10 mouse cellular contexts compared by ENCODE assay signal in genomic region chr9:36973486-36974227, GRCm38 (mm10).
DNase-seq lines count a peak whose midpoint lies in the region; TF ChIP-seq lines count a peak whose summit lies in the region.
"Had no signal": no experiment of that assay in that cellular context is flagged by ENCODE, and none has a peak within 500 bp of the region (broad histone marks: within the 10 kb centered on the region; RNA-seq: fewer than 3 reads in every experiment).

No protein-coding gene starts in this region.

- peak; percentile 36 for DNase-seq in embryo, embryonic 10 days (ENCODE audit: low spot score)
- no peak for DNase-seq in embryo, embryonic 9.5 days (ENCODE audit: extremely low spot score)
- peak; percentile 41 to 60 for DNase-seq in left cerebral cortex, adult 2 months (ENCODE audit: extremely low spot score in 1 of 2, low spot score in 2 of 2)
- no peak for DNase-seq in left cerebral cortex, postnatal 4 days
- DNase-seq in cerebellum, adult 8-10 months: peak; percentile 65
- peak; percentile 54 to 73 for DNase-seq in layer of hippocampus, adult 2 months (ENCODE audit: low spot score in 2 of 2)
- no peak for DNase-seq in spleen, postnatal 10 days (ENCODE audit: low spot score in 2 of 2)
- DNase-seq in urinary bladder, postnatal 10 days (ENCODE audit: low spot score): no peak

- intact Hi-C loops in left cerebral cortex, adult 2 months (cut with DNase I): no loop called here
- intact Hi-C loops in left cerebral cortex, postnatal 4 days (cut with DNase I): loop anchor here (5.0 kb wide), 1 partner anchor 174 kb away; the partner anchor contains the start of gene Pknox2

- TF ChIP-seq CTCF in left cerebral cortex, adult 2 months (IDR thresholded peaks at IDR 0.05): peak; percentile 60
- TF ChIP-seq CTCF in layer of hippocampus, adult 2 months (conservative IDR thresholded peaks at IDR 0.05): peak; percentile 83

- peak overlapping the region; percentile 83 for H3K27ac ChIP-seq in left cerebral cortex, adult 2 months
- H3K27ac ChIP-seq in layer of hippocampus, adult 2 months: peak overlapping the region; percentile 77
- H3K27ac ChIP-seq: embryonic facial prominence, embryonic 13.5 days had no signal

- H3K4me3 ChIP-seq in left cerebral cortex, adult 2 months: no peak overlapping the region
- H3K4me3 ChIP-seq in layer of hippocampus, adult 2 months: no peak overlapping the region
- H3K4me3 ChIP-seq: embryonic facial prominence, embryonic 13.5 days; myocyte had no signal

Comparison
In these comparisons a context has a peak if more than half of its experiments do, and no peak if none do; other contexts are left out.
1. DNase-seq: peak in embryo, embryonic 10 days (single experiment), left cerebral cortex, adult 2 months (2 of 2), cerebellum, adult 8-10 months (single experiment) and layer of hippocampus, adult 2 months (2 of 2); none in embryo, embryonic 9.5 days (single experiment), left cerebral cortex, postnatal 4 days (single experiment), spleen, postnatal 10 days (0 of 2) and urinary bladder, postnatal 10 days (single experiment).